Mouse (Mus musculus) olfactory bulb, adult 2 months (tissue): ENCODE measurements around the gene Egln1. TPM values are rescaled to one million over a fixed set of nuclear protein-coding genes. Genes with fewer than 3 reads are reported as not detected.

Source experiments
- H3K27ac ChIP-seq: fragments of 200-500 bp; 2 replicates; pipeline ENCODE4 v1.5.1; 2012; ENCODE audit warnings: low read depth, low read length; ENCODE audit not compliant: insufficient read depth
- H3K4me1 ChIP-seq: fragments of 200-500 bp; 2 replicates; pipeline ENCODE4 v1.6.1; 2012; ENCODE audit warnings: low read length; ENCODE audit not compliant: control insufficient read depth, insufficient read depth
- H3K4me3 ChIP-seq: fragments of 200-500 bp; 2 replicates; pipeline ENCODE4 v1.5.1; 2012; ENCODE audit warnings: mild to moderate bottlenecking, low read depth, low read length, moderate library complexity; ENCODE audit not compliant: insufficient read depth
- CTCF ChIP-seq: fragments of 200-500 bp; IDR thresholded peaks from 2 replicates; pipeline ENCODE4 v1.5.1; 2012; ENCODE audit warnings: low read depth, mild to moderate bottlenecking, low read length, moderate library complexity; ENCODE audit not compliant: insufficient read depth
- POLR2A ChIP-seq: fragments of 200-500 bp; IDR thresholded peaks from 2 replicates; pipeline ENCODE4 v1.6.1; 2012; ENCODE audit warnings: mild to moderate bottlenecking, low read depth, low read length, moderate library complexity; ENCODE audit not compliant: insufficient read depth
- WGBS: fragments of 180-500 bp; shearing (Covaris S2); methylation state at CpG from one replicate; pipeline ENCODE4 v1.1.7; 2018; 5-methylcytosine and 5-hydroxymethylcytosine counted together
- polyA plus RNA-seq: library from polyadenylated mRNA; stranded (reverse); fragments of >200 nt; gene quantifications from 2 replicates; pipeline ENCODE4 v1.2.4, GENCODE M21; 2012; ENCODE audit warnings: low replicate concordance; ENCODE audit not compliant: missing spikeins, insufficient read depth, insufficient read length

Gene Egln1
- polyA plus RNA-seq, 1 experiment: 113 TPM

GRCm38 (mm10) chr8:124930086-124930485 is 19.0 kb downstream of the Egln1 start:
- Histone ChIP-seq H3K27ac (no peak overlapping the region), H3K4me3 (no peak overlapping the region), H3K4me1 (peaks cover 14% of the 10 kb centered on the region)
- 74% methylated on average over 13 of the region's 13 CpGs for WGBS
- no peak for TF ChIP-seq POLR2A
- TF ChIP-seq CTCF: no peak

DNA sequence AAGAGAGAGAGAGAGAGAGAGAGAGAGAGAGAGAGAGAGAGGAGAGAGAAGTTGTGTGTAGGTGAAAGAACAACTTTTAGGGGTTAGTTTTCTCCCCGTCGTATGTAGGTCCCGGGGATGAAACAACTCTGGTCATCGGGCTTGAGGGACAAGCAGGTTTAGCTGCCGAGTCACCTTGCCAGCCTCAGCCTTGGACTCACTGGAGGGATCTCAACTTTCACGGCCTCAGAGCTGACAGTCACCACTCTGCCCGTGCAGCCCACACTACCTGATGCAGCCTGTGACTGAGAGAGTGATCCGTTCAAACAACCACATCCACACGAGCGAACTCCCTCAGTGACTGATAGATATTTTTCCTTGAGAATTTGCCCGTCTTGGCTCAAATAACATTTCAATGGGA is 20.1 kb downstream of the Egln1 start:
- no peak for TF ChIP-seq POLR2A
- no peak for TF ChIP-seq CTCF
- 85% methylated on average over 11 of the region's 11 CpGs for WGBS
- Histone ChIP-seq H3K4me3 (no peak overlapping the region), H3K4me1 (peaks cover 21% of the 10 kb centered on the region), H3K27ac (no peak overlapping the region)

GRCm38 (mm10) chr8:124926351-124926771 is 22.8 kb downstream of the Egln1 start:
- WGBS: 55% methylated on average over 10 of the region's 10 CpGs
- no peak for TF ChIP-seq CTCF
- TF ChIP-seq POLR2A: no peak
- H3K4me3 ChIP-seq: no peak overlapping the region
- no peak overlapping the region for H3K27ac ChIP-seq
- peaks cover 35% of the 10 kb centered on the region for H3K4me1 ChIP-seq

- H3K4me1 ChIP-seq: peaks cover 35% of the 10 kb centered on the region
- no peak for TF ChIP-seq POLR2A
- TF ChIP-seq CTCF: no peak
- 76% methylated on average over 14 of the region's 14 CpGs for WGBS
Measured at GRCm38 (mm10) chr8:124925544-124926266, 23.4 kb downstream of the Egln1 start.

DNA sequence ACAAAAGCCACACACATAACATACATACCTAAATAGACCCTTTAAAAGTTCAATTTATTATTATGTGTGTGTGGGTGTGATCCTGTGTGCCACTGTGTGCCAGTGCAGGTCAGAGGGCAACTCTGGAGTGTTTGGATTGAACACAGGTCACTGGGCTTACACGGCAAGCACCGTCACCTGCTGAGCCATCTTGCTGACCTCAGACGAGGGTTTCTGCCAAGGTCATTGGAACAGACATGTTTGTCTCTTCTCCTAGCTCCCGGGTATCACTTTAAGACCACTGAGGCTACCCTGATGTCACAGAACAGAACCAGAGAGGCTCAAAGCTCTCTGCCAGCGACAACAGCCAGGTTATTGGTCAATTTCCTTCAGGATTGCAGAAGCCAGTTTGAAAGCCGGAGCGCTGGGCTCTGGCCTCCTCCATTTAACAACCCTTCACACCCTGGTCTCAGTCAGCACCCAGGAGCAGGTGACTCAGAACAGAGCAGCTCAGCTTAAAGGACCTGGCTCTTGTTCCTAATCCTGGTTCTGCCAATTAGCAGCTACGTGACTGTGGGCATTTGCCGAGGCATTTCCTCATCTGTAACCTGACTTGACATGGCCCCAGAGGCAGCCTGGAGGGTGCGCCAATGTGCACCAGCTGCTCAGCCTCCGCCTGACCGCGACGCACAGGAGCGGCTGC is 25.0 kb downstream of the Egln1 start:
- 83% methylated on average over 15 of the region's 15 CpGs for WGBS

More at GRCm38 (mm10) chr8:124925544-124926266, 23.4 kb downstream of the Egln1 start:
- H3K4me3 ChIP-seq: no peak overlapping the region
- no peak overlapping the region for H3K27ac ChIP-seq

DNA sequence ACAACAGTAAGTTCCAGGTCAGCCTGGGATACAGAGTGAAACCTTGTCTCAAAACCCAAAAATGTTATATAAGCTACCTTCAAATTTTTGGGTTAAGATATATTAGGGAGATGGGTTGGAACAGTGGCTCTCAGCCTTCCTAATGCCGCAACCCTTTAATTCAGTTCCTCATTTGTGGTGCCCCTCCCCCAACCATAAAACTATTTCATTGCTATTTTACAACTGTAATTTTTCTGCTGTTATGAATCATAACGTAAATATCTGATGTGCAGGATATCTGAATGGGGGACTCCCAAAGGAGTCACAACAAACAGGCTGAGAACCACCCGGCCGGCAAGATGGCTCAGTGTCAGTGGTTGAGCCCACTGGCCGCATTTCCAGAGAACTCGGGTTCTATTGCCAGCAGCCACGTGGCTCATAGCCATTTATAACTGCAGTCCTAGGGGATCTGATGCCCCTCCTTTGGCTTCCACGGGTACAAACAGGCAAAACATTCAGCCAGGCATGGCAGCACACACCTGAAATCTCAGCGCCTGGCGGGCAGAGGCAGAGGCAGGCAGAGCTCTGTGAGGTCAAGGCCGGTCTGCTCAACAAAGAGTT is 26.5 kb downstream of the Egln1 start:
- Histone ChIP-seq H3K27ac (no peak overlapping the region), H3K4me3 (no peak overlapping the region), H3K4me1 (peaks cover 46% of the 10 kb centered on the region)
- WGBS: 55% methylated on average over 11 of the region's 11 CpGs
- TF ChIP-seq POLR2A (no peak), CTCF (no peak)

More for the DNA sequence above, 25.0 kb downstream of the Egln1 start:
- TF ChIP-seq POLR2A: no peak
- TF ChIP-seq CTCF: no peak
- H3K4me1 ChIP-seq: peaks cover 38% of the 10 kb centered on the region
- H3K4me3 ChIP-seq: no peak overlapping the region
- H3K27ac ChIP-seq: no peak overlapping the region

DNA sequence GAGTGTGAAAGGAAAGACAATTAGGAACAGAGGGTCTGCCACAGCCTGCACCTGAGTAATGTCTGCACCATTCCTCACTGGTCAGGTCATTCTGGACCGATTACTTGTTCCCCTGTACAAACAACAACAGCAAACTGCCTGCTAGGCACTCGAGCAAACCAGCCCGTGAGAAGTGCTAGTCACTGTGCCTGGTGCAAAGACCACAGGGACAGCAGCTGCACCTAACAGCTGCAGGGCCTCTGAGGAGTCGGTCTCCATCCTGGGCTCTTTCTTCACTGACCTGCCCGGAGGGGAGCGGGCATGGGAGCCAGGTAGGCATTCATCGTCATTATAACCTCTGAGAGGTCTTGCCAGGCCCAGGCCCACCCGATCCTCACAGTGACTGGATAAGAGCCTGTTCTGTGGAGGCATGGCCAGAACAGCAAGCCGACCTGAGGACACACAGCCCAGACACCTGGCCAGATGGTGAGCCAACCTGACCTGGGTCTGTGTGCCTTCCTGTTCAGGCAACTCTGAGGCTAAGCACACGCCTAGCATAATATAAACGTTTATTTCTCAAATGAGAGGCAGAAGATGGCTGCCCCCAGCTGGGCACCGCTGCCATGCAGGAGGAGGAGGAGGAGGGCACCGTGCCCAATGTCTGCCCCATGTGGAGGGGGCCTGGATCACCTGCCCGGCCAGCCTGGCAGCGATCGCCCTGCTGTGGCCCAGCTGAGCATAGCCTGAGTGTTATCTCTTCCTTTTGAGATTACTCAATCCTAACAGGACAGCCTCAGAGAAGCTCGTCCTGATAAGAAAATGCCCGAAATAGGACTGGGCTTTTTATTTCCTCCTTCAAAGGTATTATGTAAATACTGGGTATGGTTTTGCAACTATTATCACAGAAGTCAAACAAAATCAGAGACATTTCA is 27.5 kb downstream of the Egln1 start:
- no peak for TF ChIP-seq POLR2A
- no peak for TF ChIP-seq CTCF
- Histone ChIP-seq H3K4me1 (peaks cover 43% of the 10 kb centered on the region), H3K27ac (no peak overlapping the region), H3K4me3 (no peak overlapping the region)
- WGBS: 69% methylated on average over 18 of the region's 18 CpGs

GRCm38 (mm10) chr8:124917741-124918484 is 31.2 kb downstream of the Egln1 start:
- TF ChIP-seq CTCF: no peak
- TF ChIP-seq POLR2A: no peak
- H3K27ac ChIP-seq: no peak overlapping the region
- 70% methylated on average over 18 of the region's 18 CpGs for WGBS

More at GRCm38 (mm10) chr8:124917741-124918484, 31.2 kb downstream of the Egln1 start:
- Histone ChIP-seq H3K4me3 (no peak overlapping the region), H3K4me1 (peaks cover 22% of the 10 kb centered on the region)
